Mouse (Mus musculus): ENCODE data around the gene Ptprd. TPM values are rescaled to one million over a fixed set of nuclear protein-coding genes. Genes with fewer than 3 reads are reported as not detected.
"Not testable (repeated sequence)": the region's sequence is repeated elsewhere in the genome, so short reads cannot be mapped to it uniquely, and the experiment has no call there.

The Ptprd gene
- polyA plus RNA-seq, 1 experiment from 2014 or later = 41.8 TPM

DNA sequence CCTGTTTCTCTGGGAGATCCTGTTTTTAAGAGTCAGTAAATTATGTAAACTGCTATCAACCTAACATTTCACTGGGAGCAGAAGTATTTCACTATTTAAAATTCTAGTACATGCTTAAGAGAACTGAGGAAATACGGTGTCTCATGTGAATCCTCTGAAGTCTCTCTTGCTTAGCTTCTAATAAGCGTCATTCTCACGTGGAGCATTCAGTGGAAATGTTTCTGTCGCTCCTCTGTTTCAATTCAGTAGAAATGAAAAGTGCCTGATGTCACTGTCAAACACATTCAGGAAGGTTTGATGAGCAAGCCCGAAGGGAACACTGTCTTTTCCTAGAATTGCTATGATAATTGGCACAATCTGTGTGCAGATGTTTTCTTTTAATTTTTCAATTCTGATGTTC, 350.5 kb downstream of the Ptprd start:
- H3K9ac ChIP-seq = no peak overlapping the region
- no peaks in the 10 kb centered on the region for H3K9me3 ChIP-seq
- no peak overlapping the region for H3K27ac ChIP-seq
- H3K4me1 ChIP-seq = no peaks in the 10 kb centered on the region
- H3K4me2 ChIP-seq (replicated peaks) = no peak overlapping the region
- no peak for ATAC-seq (ENCODE audit: insufficient number of reproducible peaks, insufficient read depth, low FRiP score, low TSS enrichment)
- no peak overlapping the region for H3K4me3 ChIP-seq
- WGBS = 65% methylated on average over 5 of the region's 5 CpGs
- no peaks in the 10 kb centered on the region for H3K36me3 ChIP-seq
- no peaks in the 10 kb centered on the region for H3K27me3 ChIP-seq

DNA sequence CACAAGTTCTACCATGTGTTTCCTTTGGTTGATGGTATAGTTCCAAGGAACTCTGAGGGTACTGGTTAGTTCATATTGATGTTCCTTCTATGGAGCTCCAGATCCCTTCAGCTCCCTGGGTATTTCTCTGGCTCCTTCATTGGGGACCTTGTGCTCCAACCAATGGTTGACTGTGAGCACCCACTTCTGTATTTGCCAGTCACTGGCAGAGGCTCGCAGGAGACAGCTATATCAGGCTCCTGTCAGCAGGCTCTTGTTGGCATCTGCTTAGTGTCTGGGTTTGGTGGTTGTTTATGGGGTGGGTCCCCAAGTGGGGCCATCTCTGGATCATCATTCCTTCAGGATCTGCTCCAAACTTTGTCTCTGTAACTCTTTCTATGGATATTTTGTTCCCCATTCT, 414.4 kb downstream of the Ptprd start:
- not testable (repeated sequence) for H3K4me1 ChIP-seq; H3K36me3 ChIP-seq; H3K9me3 ChIP-seq; ATAC-seq (ENCODE audit: insufficient number of reproducible peaks, insufficient read depth, low FRiP score, low TSS enrichment); H3K4me2 ChIP-seq (replicated peaks); H3K4me3 ChIP-seq; H3K27ac ChIP-seq; H3K27me3 ChIP-seq; H3K9ac ChIP-seq
- WGBS = 84% methylated on average over 1 of the region's 1 CpGs

DNA sequence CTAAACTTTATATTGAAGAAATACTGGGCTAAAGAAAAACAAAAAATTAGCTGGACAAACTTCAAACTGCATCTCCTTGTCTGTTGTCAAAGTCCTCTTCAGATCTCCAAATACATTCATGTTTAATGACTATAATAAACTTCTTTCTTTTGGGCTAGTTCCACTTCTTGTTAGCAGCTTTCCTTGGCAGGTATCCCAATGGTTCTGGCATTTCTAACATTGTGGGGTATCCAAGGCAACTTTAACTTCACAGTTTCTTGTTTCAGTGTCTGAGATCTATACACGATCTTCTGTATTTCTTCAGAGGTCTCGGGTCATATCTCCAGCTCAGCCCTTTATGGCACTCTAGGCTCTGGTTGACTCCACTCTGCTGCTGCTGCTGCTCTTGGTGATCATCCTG, 434.5 kb downstream of the Ptprd start:
- Histone ChIP-seq H3K4me1 (no peaks in the 10 kb centered on the region), H3K27ac (no peak overlapping the region), H3K27me3 (no peaks in the 10 kb centered on the region), H3K36me3 (no peaks in the 10 kb centered on the region), H3K9ac (no peak overlapping the region), H3K4me2 (replicated peaks) (no peak overlapping the region), H3K4me3 (no peak overlapping the region), H3K9me3 (no peaks in the 10 kb centered on the region)
- ATAC-seq (ENCODE audit: insufficient number of reproducible peaks, insufficient read depth, low FRiP score, low TSS enrichment) = no peak
- WGBS = 83% methylated on average over 2 of the region's 2 CpGs

DNA sequence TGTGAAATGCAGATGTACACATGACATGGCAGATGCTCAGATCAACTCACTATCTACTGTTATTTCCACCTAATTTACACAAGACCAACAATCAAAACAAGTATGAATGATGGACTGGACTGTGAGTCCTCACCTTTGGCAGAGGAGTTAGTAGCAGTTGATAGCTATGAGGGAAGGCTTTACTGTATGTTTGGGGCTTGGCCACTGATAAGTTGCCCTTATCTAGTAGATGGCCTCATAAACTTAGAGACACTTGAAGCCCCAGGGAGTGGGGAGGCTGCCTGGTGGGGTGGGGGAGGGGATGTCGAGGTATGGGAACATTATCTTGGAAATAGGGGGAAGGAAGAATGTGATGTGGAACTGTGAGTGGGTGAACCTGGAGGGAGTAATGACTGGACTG, 448.0 kb downstream of the Ptprd start:
- Histone ChIP-seq H3K36me3 (no peaks in the 10 kb centered on the region), H3K27ac (no peak overlapping the region), H3K9ac (no peak overlapping the region), H3K9me3 (no peaks in the 10 kb centered on the region), H3K4me2 (replicated peaks) (no peak overlapping the region), H3K4me3 (no peak overlapping the region), H3K4me1 (no peaks in the 10 kb centered on the region), H3K27me3 (no peaks in the 10 kb centered on the region)
- 81% methylated on average over 1 of the region's 1 CpGs for WGBS
- ATAC-seq (ENCODE audit: insufficient number of reproducible peaks, insufficient read depth, low FRiP score, low TSS enrichment) = no peak

DNA sequence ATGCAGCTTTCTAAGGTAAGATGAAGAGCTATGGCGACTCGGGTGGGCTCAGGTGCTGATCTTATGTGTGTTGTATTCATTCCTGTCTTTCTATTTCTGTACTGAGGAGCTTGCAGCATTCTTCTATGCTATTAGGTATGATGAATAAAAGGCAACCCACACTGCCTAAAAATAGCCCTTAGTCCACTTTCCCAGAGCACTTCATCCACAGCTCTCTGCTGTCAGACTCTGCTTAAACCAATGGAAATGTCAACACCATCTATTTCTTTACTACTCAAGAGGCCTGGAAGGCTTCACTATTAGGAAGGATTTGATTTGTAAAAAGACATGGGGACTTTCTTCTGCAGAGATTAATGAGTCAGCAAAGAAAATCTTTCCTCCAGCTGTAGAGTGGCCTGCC, 468.4 kb downstream of the Ptprd start:
- Histone ChIP-seq H3K36me3 (no peaks in the 10 kb centered on the region), H3K4me2 (replicated peaks) (no peak overlapping the region), H3K4me1 (no peaks in the 10 kb centered on the region), H3K4me3 (no peak overlapping the region), H3K27me3 (no peaks in the 10 kb centered on the region), H3K27ac (no peak overlapping the region), H3K9me3 (no peaks in the 10 kb centered on the region), H3K9ac (no peak overlapping the region)
- WGBS = 89% methylated on average over 2 of the region's 2 CpGs
- no peak for ATAC-seq (ENCODE audit: insufficient number of reproducible peaks, insufficient read depth, low FRiP score, low TSS enrichment)

DNA sequence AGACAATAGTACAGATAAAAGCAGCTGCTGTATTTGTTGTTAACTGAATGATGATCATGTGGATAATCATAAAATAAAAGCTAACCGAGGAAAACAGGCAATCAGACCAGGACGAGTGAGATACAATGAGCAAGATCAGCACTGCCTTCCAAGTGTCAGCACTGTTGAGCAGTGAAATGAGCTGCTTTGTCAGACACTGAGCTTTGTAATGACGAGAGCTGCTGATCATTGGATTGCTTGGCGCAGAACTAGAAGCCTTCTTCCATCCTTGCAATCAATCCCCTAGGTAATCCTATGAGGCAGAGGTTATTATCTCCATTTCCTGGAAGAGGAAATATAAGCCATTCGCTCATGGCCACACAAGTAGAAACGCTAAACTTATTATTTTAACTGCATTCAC, 489.9 kb downstream of the Ptprd start:
- Histone ChIP-seq H3K4me1 (no peaks in the 10 kb centered on the region), H3K27me3 (no peaks in the 10 kb centered on the region), H3K9me3 (no peaks in the 10 kb centered on the region), H3K4me3 (no peak overlapping the region), H3K27ac (no peak overlapping the region), H3K9ac (no peak overlapping the region), H3K36me3 (no peaks in the 10 kb centered on the region), H3K4me2 (replicated peaks) (no peak overlapping the region)
- ATAC-seq (ENCODE audit: insufficient number of reproducible peaks, insufficient read depth, low FRiP score, low TSS enrichment) = no peak
- WGBS = 59% methylated on average over 6 of the region's 6 CpGs

DNA sequence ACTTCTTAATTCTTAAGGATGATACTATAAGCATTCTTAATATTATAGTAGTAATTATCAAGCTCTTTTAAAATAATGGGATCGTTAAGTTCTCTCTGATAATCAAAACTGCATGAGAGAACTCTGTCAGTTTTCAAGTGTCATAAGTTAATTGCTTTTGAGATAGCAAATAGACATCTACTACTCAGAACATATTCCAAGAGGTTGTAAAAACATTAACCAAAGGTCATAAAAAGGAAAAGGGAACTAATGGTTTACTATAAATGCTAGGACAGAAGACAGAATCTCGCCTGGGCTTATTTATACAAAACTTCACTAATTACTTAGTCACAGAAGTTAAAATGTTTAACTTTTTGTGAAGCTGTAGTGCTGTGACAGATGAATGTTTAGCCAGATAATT, 494.0 kb downstream of the Ptprd start:
- Histone ChIP-seq H3K4me2 (replicated peaks) (no peak overlapping the region), H3K27me3 (no peaks in the 10 kb centered on the region), H3K9me3 (no peaks in the 10 kb centered on the region), H3K4me3 (no peak overlapping the region), H3K36me3 (no peaks in the 10 kb centered on the region), H3K27ac (no peak overlapping the region), H3K9ac (no peak overlapping the region), H3K4me1 (no peaks in the 10 kb centered on the region)
- WGBS = 56% methylated on average over 2 of the region's 2 CpGs
- ATAC-seq (ENCODE audit: insufficient number of reproducible peaks, insufficient read depth, low FRiP score, low TSS enrichment) = no peak

DNA sequence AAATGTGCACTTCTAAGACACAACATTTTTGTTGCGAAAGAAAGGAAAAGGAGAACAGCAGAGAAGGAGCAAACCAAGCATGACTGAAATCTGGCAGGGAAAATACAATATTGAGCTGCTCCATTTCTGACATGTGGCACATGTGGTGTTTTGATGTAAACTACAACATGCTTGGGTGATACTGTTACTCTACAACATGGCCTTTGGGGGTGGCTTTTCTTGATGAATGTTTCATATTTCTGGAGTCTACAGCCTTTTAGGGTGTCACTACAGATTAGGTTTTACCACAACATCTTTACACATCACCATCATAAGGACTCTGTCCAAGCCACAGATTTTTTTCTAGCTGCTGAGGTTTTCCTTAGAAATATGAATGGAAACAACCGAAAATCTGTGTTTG, 501.5 kb downstream of the Ptprd start:
- 70% methylated on average over 2 of the region's 2 CpGs for WGBS
- H3K36me3 ChIP-seq = no peaks in the 10 kb centered on the region

DNA sequence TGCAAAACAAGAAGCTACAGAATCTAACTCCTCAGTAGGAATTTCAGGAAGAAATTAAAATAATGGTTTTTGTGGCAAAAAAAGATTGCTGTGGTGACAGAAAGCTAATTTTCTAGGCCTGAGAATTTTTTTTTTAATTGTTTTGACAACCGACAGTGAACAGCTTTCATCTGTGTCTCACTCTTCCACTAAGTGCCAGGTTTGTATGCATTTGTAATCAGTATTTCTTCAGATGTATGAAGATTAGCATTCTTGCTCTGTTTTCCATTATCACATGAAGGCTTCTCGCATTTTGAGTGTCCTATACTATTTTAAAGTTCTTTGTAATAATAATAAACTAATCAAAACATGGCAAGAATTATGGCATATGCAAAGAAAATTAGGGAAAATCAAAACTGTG, 513.5 kb downstream of the Ptprd start:
- no peaks in the 10 kb centered on the region for H3K4me1 ChIP-seq
- no peaks in the 10 kb centered on the region for H3K27me3 ChIP-seq
- no peaks in the 10 kb centered on the region for H3K36me3 ChIP-seq
- H3K27ac ChIP-seq = no peak overlapping the region
- ATAC-seq (ENCODE audit: insufficient number of reproducible peaks, insufficient read depth, low FRiP score, low TSS enrichment) = no peak
- H3K9ac ChIP-seq = no peak overlapping the region
- no peaks in the 10 kb centered on the region for H3K9me3 ChIP-seq
- H3K4me3 ChIP-seq = no peak overlapping the region
- 55% methylated on average over 2 of the region's 2 CpGs for WGBS
- no peak overlapping the region for H3K4me2 ChIP-seq (replicated peaks)

More for the DNA sequence above, 501.5 kb downstream of the Ptprd start:
- Histone ChIP-seq H3K9me3 (no peaks in the 10 kb centered on the region), H3K4me2 (replicated peaks) (no peak overlapping the region), H3K27ac (no peak overlapping the region), H3K27me3 (no peaks in the 10 kb centered on the region), H3K4me3 (no peak overlapping the region), H3K4me1 (no peaks in the 10 kb centered on the region), H3K9ac (no peak overlapping the region)
- ATAC-seq (ENCODE audit: insufficient number of reproducible peaks, insufficient read depth, low FRiP score, low TSS enrichment) = no peak

DNA sequence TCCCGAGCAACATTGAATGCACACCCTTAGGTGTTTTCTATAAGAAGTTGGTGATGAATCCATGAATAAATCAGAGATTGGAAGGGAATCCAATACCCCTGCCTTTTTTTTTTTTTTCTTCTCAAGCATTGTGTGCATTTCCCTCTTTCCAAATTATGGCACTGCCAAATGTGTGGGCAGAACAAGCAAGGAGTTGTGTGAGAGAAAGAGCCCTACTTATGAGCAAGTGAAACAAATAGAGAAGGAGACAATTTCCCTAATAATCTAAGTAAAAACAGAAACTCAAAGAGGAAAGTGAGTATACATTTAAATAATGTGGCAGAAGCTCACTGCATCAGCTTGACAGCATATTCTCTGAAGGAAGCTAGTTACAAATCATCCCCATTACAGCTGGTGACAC, 536.0 kb downstream of the Ptprd start:
- 90% methylated on average over 1 of the region's 1 CpGs for WGBS
- no peak overlapping the region for H3K9ac ChIP-seq
- H3K27me3 ChIP-seq = no peaks in the 10 kb centered on the region
- no peaks in the 10 kb centered on the region for H3K9me3 ChIP-seq
- no peak overlapping the region for H3K4me3 ChIP-seq
- no peaks in the 10 kb centered on the region for H3K4me1 ChIP-seq
- no peak overlapping the region for H3K4me2 ChIP-seq (replicated peaks)
- H3K36me3 ChIP-seq = no peaks in the 10 kb centered on the region
- no peak for ATAC-seq (ENCODE audit: insufficient number of reproducible peaks, insufficient read depth, low FRiP score, low TSS enrichment)
- no peak overlapping the region for H3K27ac ChIP-seq

DNA sequence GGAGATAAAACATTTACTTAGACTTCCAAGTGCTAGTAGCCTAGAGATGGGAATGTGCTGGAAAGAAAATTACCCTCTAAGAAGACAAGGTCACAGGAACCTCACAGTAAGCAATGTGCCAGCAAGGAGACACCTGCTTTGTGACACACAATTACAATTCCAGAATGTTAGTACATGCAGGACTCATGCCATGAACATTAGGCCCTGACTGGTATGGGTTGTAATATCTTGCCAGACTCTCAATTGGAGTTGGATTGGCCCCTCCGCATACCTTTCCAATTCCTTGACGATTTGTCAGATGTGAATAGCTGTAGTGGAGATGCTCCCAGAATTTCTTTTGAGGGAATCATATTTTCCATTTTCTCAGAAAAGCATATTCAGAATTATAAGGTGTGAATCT, 547.0 kb downstream of the Ptprd start:
- Histone ChIP-seq H3K9me3 (no peaks in the 10 kb centered on the region), H3K4me3 (no peak overlapping the region), H3K4me2 (replicated peaks) (no peak overlapping the region), H3K27me3 (no peaks in the 10 kb centered on the region), H3K36me3 (no peaks in the 10 kb centered on the region), H3K9ac (no peak overlapping the region), H3K27ac (no peak overlapping the region), H3K4me1 (no peaks in the 10 kb centered on the region)
- WGBS = 92% methylated on average over 2 of the region's 2 CpGs
- no peak for ATAC-seq (ENCODE audit: insufficient number of reproducible peaks, insufficient read depth, low FRiP score, low TSS enrichment)

DNA sequence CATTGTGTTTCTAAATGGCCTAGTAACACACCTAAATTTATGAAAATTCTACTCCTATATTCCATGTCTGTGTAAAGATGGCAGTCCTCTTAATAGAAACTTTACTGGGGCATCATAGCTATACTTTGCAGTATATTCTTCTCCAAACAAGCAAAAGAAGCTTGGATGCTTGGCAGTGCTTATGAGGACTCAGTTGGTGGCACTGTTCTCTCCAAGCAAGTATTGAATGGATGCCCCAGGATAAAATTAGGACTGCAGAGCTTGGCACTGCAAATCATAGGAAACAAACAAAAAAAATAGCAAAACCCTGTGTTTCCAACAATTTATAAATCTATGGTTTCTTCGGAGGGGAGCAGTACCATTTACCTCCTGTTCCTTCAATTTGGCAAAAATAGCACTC, 549.5 kb downstream of the Ptprd start:
- 85% methylated on average over 1 of the region's 1 CpGs for WGBS
- ATAC-seq (ENCODE audit: insufficient number of reproducible peaks, insufficient read depth, low FRiP score, low TSS enrichment) = no peak
- no peak overlapping the region for H3K27ac ChIP-seq
- H3K9ac ChIP-seq = no peak overlapping the region
- H3K4me3 ChIP-seq = no peak overlapping the region
- H3K27me3 ChIP-seq = no peaks in the 10 kb centered on the region
- no peaks in the 10 kb centered on the region for H3K9me3 ChIP-seq
- no peaks in the 10 kb centered on the region for H3K4me1 ChIP-seq
- H3K4me2 ChIP-seq (replicated peaks) = no peak overlapping the region
- no peaks in the 10 kb centered on the region for H3K36me3 ChIP-seq

DNA sequence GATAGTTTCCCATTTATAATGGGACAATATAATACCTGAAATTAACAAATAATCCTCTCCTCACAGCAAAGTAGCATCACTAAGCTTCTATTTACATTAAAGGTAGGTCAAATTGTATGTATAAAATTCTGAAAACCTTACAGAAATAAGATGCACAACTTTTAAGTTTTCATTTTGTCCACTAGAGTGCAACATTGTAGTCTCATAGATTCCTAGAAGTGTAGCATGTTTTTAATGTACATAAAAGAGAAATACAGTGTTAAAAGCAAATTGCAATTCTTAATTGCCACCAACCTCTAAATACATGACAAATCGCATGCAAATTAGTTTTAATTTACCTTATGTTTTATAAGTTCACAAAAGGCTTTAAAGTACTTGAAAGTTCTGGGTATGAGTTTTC, 556.1 kb downstream of the Ptprd start:
- no peak for ATAC-seq (ENCODE audit: insufficient number of reproducible peaks, insufficient read depth, low FRiP score, low TSS enrichment)
- no peak overlapping the region for H3K9ac ChIP-seq
- no peaks in the 10 kb centered on the region for H3K36me3 ChIP-seq
- H3K4me1 ChIP-seq = no peaks in the 10 kb centered on the region
- WGBS = 81% methylated on average over 1 of the region's 1 CpGs
- no peak overlapping the region for H3K4me3 ChIP-seq
- H3K27me3 ChIP-seq = no peaks in the 10 kb centered on the region
- H3K27ac ChIP-seq = no peak overlapping the region
- H3K9me3 ChIP-seq = no peaks in the 10 kb centered on the region
- no peak overlapping the region for H3K4me2 ChIP-seq (replicated peaks)
